Mouse (Mus musculus): ENCODE measurements around the gene Tenm2. TPM values are rescaled to one million over a fixed set of nuclear protein-coding genes. Genes with fewer than 3 reads are reported as not detected.

Tenm2 gene
- total and polyA plus RNA-seq, 3 experiments: not detected

GRCm38 (mm10) chr11:36592471-36592870 is 643.3 kb downstream of the Tenm2 start:
- DNase-seq (ENCODE audit: low read depth, low spot score): no peak
- Histone ChIP-seq H3K4me1 (ENCODE audit: control insufficient read depth in 1 of 2, insufficient read depth in 2 of 2, low read length in 2 of 2) (no peaks in the 10 kb centered on the region), H3K9ac (ENCODE audit: control insufficient read depth, low read depth, low read length, poor library complexity, severe bottlenecking) (no peak overlapping the region), H3K27ac (ENCODE audit: control insufficient read depth, low read depth, low read length) (no peak overlapping the region), H3K36me3 (ENCODE audit: control insufficient read depth in 1 of 2, insufficient read depth in 2 of 2, low read length in 2 of 2) (no peaks in the 10 kb centered on the region), H3K79me2 (ENCODE audit: control insufficient read depth, insufficient read depth, low read length, poor library complexity) (no peaks in the 10 kb centered on the region), H3K4me3 (ENCODE audit: control insufficient read depth in 1 of 2, insufficient read depth in 1 of 2, low read depth in 2 of 2, low read length in 2 of 2) (no peak overlapping the region), H3K9me3 (replicated peaks; ENCODE audit: insufficient read depth, low read length) (no peaks in the 10 kb centered on the region), H3K27me3 (ENCODE audit: control insufficient read depth in 1 of 2, insufficient read depth in 2 of 2, low read length in 2 of 2) (no peaks in the 10 kb centered on the region)
- no peak for TF ChIP-seq NELFE (IDR thresholded peaks at IDR 0.05; ENCODE audit: low read depth, low read length)
- no peak for TF ChIP-seq GABPA (IDR thresholded peaks at IDR 0.05; ENCODE audit: low read depth, low read length)
- TF ChIP-seq MEF2A (IDR thresholded peaks at IDR 0.05; ENCODE audit: extremely low read depth, insufficient replicate concordance, low read depth, low read length, poor library complexity, severe bottlenecking): no peak

GRCm38 (mm10) chr11:36566146-36566545 is 669.6 kb downstream of the Tenm2 start:
- no peak for TF ChIP-seq POLR2AphosphoS5 (IDR thresholded peaks at IDR 0.05; ENCODE audit: borderline replicate concordance, low read depth, low read length)
- no peak for TF ChIP-seq MAFK (IDR thresholded peaks at IDR 0.05; ENCODE audit: borderline replicate concordance, low read depth, low read length)
- no peak for TF ChIP-seq RAD21 (IDR thresholded peaks at IDR 0.05; ENCODE audit: low read depth, low read length)
- no peak for TF ChIP-seq MAZ (IDR thresholded peaks at IDR 0.05; ENCODE audit: low read depth, low read length)
- TF ChIP-seq TAL1 (IDR thresholded peaks at IDR 0.05; ENCODE audit: low read length): no peak
- TF ChIP-seq CTCF (IDR thresholded peaks at IDR 0.05 in 2 of 3, conservative IDR thresholded peaks at IDR 0.05 in 1 of 3; ENCODE audit: control insufficient read depth in 1 of 3, insufficient read depth in 1 of 3, low read depth in 2 of 3, low read length in 3 of 3, poor library complexity in 1 of 3, severe bottlenecking in 1 of 3): no peak
- TF ChIP-seq UBTF (IDR thresholded peaks at IDR 0.05; ENCODE audit: borderline replicate concordance, insufficient read depth, low read depth, low read length): no peak
- TF ChIP-seq SIN3A (IDR thresholded peaks at IDR 0.05; ENCODE audit: low read length): no peak
- TF ChIP-seq TCF12 (IDR thresholded peaks at IDR 0.05; ENCODE audit: low read depth, low read length): no peak
- no peak for TF ChIP-seq MYC (IDR thresholded peaks at IDR 0.05; ENCODE audit: low read depth, low read length)
- TF ChIP-seq USF1 (IDR thresholded peaks at IDR 0.05; ENCODE audit: low read depth, low read length): no peak
- TF ChIP-seq POLR2AphosphoS2 (IDR thresholded peaks at IDR 0.05; ENCODE audit: low read length): no peak
- TF ChIP-seq ZC3H11A (IDR thresholded peaks at IDR 0.05; ENCODE audit: low read depth, low read length): no peak
- no peak for TF ChIP-seq ZKSCAN1 (IDR thresholded peaks at IDR 0.05; ENCODE audit: low read depth, low read length)
- no peak for TF ChIP-seq NELFE (IDR thresholded peaks at IDR 0.05; ENCODE audit: low read depth, low read length)
- TF ChIP-seq GABPA (IDR thresholded peaks at IDR 0.05; ENCODE audit: low read depth, low read length): no peak
- TF ChIP-seq CHD2 (IDR thresholded peaks at IDR 0.05; ENCODE audit: low read length): no peak
- no peak for TF ChIP-seq RCOR1 (IDR thresholded peaks at IDR 0.05; ENCODE audit: low read depth, low read length)
- TF ChIP-seq HCFC1 (IDR thresholded peaks at IDR 0.05; ENCODE audit: low read depth, low read length): no peak
- no peak for TF ChIP-seq CHD1 (IDR thresholded peaks at IDR 0.05; ENCODE audit: low read depth, low read length)
- H3K9ac ChIP-seq (ENCODE audit: control insufficient read depth, low read depth, low read length, poor library complexity, severe bottlenecking): no peak overlapping the region
- no peak for DNase-seq (ENCODE audit: low read depth, low spot score)
- no peak overlapping the region for H3K4me3 ChIP-seq (ENCODE audit: control insufficient read depth in 1 of 2, insufficient read depth in 1 of 2, low read depth in 2 of 2, low read length in 2 of 2)
- H3K79me2 ChIP-seq (ENCODE audit: control insufficient read depth, insufficient read depth, low read length, poor library complexity): no peaks in the 10 kb centered on the region
- no peak overlapping the region for H3K27ac ChIP-seq (ENCODE audit: control insufficient read depth, low read depth, low read length)
- H3K4me1 ChIP-seq (ENCODE audit: control insufficient read depth in 1 of 2, insufficient read depth in 2 of 2, low read length in 2 of 2): no peaks in the 10 kb centered on the region
- no peaks in the 10 kb centered on the region for H3K9me3 ChIP-seq (replicated peaks; ENCODE audit: insufficient read depth, low read length)
- H3K27me3 ChIP-seq (ENCODE audit: control insufficient read depth in 1 of 2, insufficient read depth in 2 of 2, low read length in 2 of 2): no peaks in the 10 kb centered on the region
- no peaks in the 10 kb centered on the region for H3K36me3 ChIP-seq (ENCODE audit: control insufficient read depth in 1 of 2, insufficient read depth in 2 of 2, low read length in 2 of 2)

Data from MEL (cell line).